Mouse (Mus musculus) myocyte (in vitro differentiated cells): Measurements from ENCODE around the gene Hist1h2af.

Source experiments
- E2F4 ChIP-seq: IDR thresholded peaks from one replicate; pipeline ENCODE4 v1.6.1; 2011; ENCODE audit warnings: mild to moderate bottlenecking, control low read depth, moderate library complexity; ENCODE audit not compliant: insufficient read depth
- MYOG ChIP-seq, 3 experiments: IDR thresholded peaks; one replicate each; pipeline ENCODE4 v1.6.1; 2011; ENCODE audit warnings: control low read depth in 2 of 3, low read depth in 2 of 3, mild to moderate bottlenecking in 2 of 3; ENCODE audit not compliant: insufficient read length in 2 of 3, control insufficient read depth in 1 of 3, insufficient read depth in 1 of 3
- USF1 ChIP-seq: IDR thresholded peaks from one replicate; pipeline ENCODE4 v1.6.1; 2011; ENCODE audit warnings: low read depth, mild to moderate bottlenecking, control low read depth, moderate library complexity

DNA sequence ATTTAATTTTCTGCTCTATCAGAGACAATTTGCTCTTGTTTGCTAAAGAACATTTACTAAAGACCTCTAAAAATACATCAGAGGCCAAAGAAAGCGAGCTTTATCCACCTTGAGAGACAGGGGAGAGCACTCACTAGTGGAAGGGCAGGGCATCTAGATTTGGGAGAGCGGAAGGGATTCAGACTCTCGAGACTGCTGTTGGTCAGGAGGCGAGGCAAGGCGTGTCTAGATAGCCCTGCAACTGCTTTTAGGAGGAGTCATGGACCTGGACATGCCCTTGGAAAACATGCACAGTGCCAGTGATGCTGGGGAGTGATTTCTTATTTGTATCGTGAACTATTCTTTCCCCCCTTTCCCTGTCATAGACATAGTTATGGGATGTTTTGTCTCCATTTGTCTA is 38.2 kb upstream of the Hist1h2af start:
- no peak for TF ChIP-seq E2F4
- no peak for TF ChIP-seq MYOG (IDR thresholded peaks at IDR 0.05; ENCODE audit: control insufficient read depth in 1 of 3, insufficient read depth in 1 of 3, insufficient read length in 2 of 3, low read depth in 2 of 3)
- no peak for TF ChIP-seq USF1
